Mouse (Mus musculus) cerebellum, adult 2 months (tissue): ENCODE measurements around the gene Fancd2.

Source experiments
- CTCF ChIP-seq: fragments of 200-500 bp; IDR thresholded peaks from 2 replicates; pipeline ENCODE4 v1.5.1; 2011; ENCODE audit warnings: low read depth, mild to moderate bottlenecking, control low read depth, low read length, moderate library complexity, borderline replicate concordance; ENCODE audit not compliant: insufficient read depth
- POLR2A ChIP-seq: fragments of 200-500 bp; IDR thresholded peaks from 2 replicates; pipeline ENCODE4 v1.6.1; 2011; ENCODE audit warnings: low read length, control low read depth, borderline replicate concordance; ENCODE audit not compliant: insufficient read depth

DNA sequence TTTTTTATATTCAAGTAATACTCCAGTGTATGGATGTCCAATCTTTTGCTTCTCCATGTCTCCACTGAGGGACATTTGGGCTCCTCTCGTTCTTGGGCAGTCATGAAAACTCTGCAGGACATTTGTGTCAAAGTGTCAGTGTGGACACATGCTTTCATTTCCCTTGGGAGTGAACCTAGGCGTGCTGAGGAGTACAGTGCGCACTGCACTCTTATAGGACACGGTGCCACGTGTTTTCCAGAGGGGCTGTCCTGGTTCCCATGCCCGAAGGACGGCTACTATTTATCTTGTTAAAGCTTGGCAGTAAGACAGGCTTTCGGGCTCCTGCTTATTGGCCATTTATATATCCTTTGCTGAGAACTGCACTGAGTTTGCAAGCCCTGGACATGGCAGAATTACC lies 111.1 kb downstream of the Fancd2 start:
- TF ChIP-seq POLR2A (no peak), CTCF (no peak)
